Mouse (Mus musculus) bone marrow macrophage, adult 2 months (primary cell): ENCODE measurements around the gene Cphx1. TPM values are rescaled to one million over a fixed set of nuclear protein-coding genes. Genes with fewer than 3 reads are reported as not detected.
"Not testable (repeated sequence)": the region's sequence is repeated elsewhere in the genome, so short reads cannot be mapped to it uniquely, and the experiment has no call there.

Source experiments
- H3K27ac ChIP-seq: 2 replicates; pipeline ENCODE4 v1.5.1; 2012; ENCODE audit warnings: low read depth, low read length; ENCODE audit not compliant: insufficient read depth
- H3K4me1 ChIP-seq: 2 replicates; pipeline ENCODE4 v1.6.1; 2012; ENCODE audit warnings: low read length; ENCODE audit not compliant: control insufficient read depth, insufficient read depth
- H3K4me3 ChIP-seq: 2 replicates; pipeline ENCODE4 v1.5.1; 2012; ENCODE audit warnings: mild to moderate bottlenecking, low read length, moderate library complexity; ENCODE audit not compliant: insufficient read depth
- polyA plus RNA-seq: library from polyadenylated mRNA; stranded (reverse); fragments of >200 nt; gene quantifications from 2 replicates; pipeline ENCODE4 v1.2.4, GENCODE M21; 2012; ENCODE audit not compliant: missing spikeins, insufficient read depth, insufficient read length

The Cphx1 gene
- polyA plus RNA-seq, 1 experiment: not detected

- not testable (repeated sequence) for H3K4me3 ChIP-seq, H3K4me1 ChIP-seq, H3K27ac ChIP-seq
Observed at GRCm38 (mm10) chr14:25981880-25982279, 43.8 kb downstream of the Cphx1 start.

Other genes with a start within 250 kb of the Cphx1 start
- 6.0 and 9.4 TPM in 2 replicates for gene Ppif, start 244.2 kb upstream of the Cphx1 start, polyA plus RNA-seq
- 31.7 and 34.8 TPM in 2 replicates for gene Zcchc24, start 169.3 kb upstream of the Cphx1 start, polyA plus RNA-seq
- gene Anxa11, start 96.1 kb upstream of the Cphx1 start, polyA plus RNA-seq: 61.4 and 62.5 TPM in 2 replicates
- gene Plac9a, start 35.2 kb upstream of the Cphx1 start, polyA plus RNA-seq: not detected in 2 replicates
- 1.4 and 2.0 TPM in 2 replicates for gene Tmem254a, start 10.6 kb upstream of the Cphx1 start, polyA plus RNA-seq
- gene Duxbl1, start 40.3 kb downstream of the Cphx1 start, polyA plus RNA-seq: not detected in 2 replicates
- 1.1 TPM in 1 of 2 replicates, not detected in the other for gene Gm9780, start 104.4 kb downstream of the Cphx1 start, polyA plus RNA-seq
- gene Tmem254c, start 129.1 kb downstream of the Cphx1 start, polyA plus RNA-seq: 11.0 and 15.6 TPM in 2 replicates
- not detected in 2 replicates for gene Cphx2, start 143.2 kb downstream of the Cphx1 start, polyA plus RNA-seq
- not detected in 2 replicates for gene Cphx3, start 144.0 kb downstream of the Cphx1 start, polyA plus RNA-seq
- not detected in 2 replicates for gene Duxbl2, start 180.0 kb downstream of the Cphx1 start, polyA plus RNA-seq
- 1.7 TPM in 1 of 2 replicates, not detected in the other for gene Plac9b, start 244.2 kb downstream of the Cphx1 start, polyA plus RNA-seq